Mouse (Mus musculus): ENCODE results near the gene Arid5b. TPM values are rescaled to one million over a fixed set of nuclear protein-coding genes. Genes with fewer than 3 reads are reported as not detected.

The Arid5b gene
- polyA plus RNA-seq, 1 experiment from 2014 or later: 42.9 TPM

DNA sequence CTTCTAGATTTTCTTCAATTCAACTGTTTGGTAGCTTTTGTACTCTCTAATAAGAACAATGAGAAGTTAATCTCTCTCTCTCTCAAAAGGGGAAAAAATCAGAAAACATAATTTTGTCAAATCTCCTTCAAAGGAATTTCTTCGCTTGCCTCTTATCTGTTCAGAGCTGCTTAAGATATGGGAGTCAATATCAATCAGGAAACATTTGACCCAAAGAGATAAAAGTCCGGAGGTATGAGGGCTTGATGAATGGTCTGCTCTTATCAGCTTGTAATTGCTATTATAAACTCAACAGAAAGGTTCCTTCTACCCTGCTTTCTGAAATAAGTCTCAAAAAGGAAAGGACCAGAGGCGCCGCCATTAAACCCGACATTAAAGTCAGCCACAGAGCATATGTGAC lies 120.0 kb downstream of the Arid5b start:
- Histone ChIP-seq H3K9me3 (ENCODE audit: control insufficient read depth, low read length) (no peaks in the 10 kb centered on the region), H3K4me3 (ENCODE audit: low read length) (no peak overlapping the region), H3K9ac (ENCODE audit: low read depth, low read length) (no peak overlapping the region), H3K36me3 (ENCODE audit: control insufficient read depth, insufficient read depth, low read length) (no peaks in the 10 kb centered on the region; the same call in 1 of the 2 replicates), H3K4me2 (replicated peaks; ENCODE audit: low read depth, low read length) (no peak overlapping the region), H3K27ac (ENCODE audit: low read depth, low read length) (no peak overlapping the region), H3K27me3 (ENCODE audit: control insufficient read depth, insufficient read depth, low read length) (no peaks in the 10 kb centered on the region), H3K4me1 (ENCODE audit: control insufficient read depth, insufficient read depth, low read length) (peaks cover 6% of the 10 kb centered on the region; the same call in 1 of the 2 replicates)
- whole genome bisulfite sequencing: 72% methylated on average over 5 of the region's 5 CpGs
- ATAC-seq (ENCODE audit: low FRiP score, low TSS enrichment): no peak

DNA sequence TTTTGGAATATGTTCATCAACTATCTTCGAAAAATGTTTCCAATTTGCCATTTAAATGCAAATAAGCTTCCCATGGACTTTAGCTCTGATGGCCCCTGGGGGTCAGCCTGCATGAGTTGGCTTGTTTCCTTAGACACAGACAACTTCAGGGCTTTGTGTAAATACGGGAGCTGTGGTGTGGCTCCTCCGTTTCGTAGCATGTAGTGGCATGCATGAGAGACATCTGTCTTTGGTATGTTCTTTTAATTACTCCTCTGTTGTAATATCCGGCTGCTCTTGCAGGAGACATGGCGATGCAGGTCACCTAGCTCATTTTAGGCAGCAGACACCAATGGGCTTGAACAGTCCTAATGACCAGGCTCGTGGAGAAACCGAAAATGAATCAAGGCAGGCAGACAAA lies 121.0 kb downstream of the Arid5b start:
- no peak for ATAC-seq (ENCODE audit: low FRiP score, low TSS enrichment)
- Histone ChIP-seq H3K4me1 (ENCODE audit: control insufficient read depth, insufficient read depth, low read length) (peaks cover 6% of the 10 kb centered on the region; the same call in 1 of the 2 replicates), H3K27me3 (ENCODE audit: control insufficient read depth, insufficient read depth, low read length) (no peaks in the 10 kb centered on the region), H3K9ac (ENCODE audit: low read depth, low read length) (no peak overlapping the region), H3K36me3 (ENCODE audit: control insufficient read depth, insufficient read depth, low read length) (no peaks in the 10 kb centered on the region; the same call in 1 of the 2 replicates), H3K4me2 (replicated peaks; ENCODE audit: low read depth, low read length) (no peak overlapping the region), H3K9me3 (ENCODE audit: control insufficient read depth, low read length) (no peaks in the 10 kb centered on the region; the same call in 1 of the 2 replicates), H3K27ac (ENCODE audit: low read depth, low read length) (no peak overlapping the region), H3K4me3 (ENCODE audit: low read length) (no peak overlapping the region)
- 78% methylated on average over 8 of the region's 8 CpGs for WGBS

DNA sequence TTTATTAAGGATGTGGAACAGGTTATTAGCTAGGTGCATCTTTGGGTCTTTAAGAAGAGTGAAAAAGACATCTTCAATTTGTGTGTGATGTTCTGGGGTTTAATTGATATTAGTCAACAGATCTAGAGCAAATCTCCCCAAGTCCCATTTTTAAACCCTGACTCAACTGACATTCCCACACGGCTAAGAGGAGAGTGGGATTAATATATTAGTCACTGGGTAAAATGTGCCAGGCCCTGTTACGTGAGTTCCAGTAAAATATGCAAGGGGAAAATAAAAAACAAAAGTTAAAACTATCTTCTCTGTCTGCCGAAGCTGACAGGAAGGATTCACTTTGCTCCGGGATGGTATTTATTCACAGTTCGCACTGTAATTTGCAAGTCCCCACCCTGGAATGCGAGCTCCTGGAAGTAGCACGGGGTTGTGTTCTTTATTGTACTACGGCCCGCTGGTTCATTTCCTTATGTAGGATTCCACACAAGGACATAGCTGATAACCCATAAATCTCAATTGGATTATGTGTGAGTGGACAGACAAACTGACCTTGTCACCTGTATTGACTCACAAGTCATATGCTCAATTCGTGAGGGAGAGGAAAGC lies 121.8 kb downstream of the Arid5b start:
- Histone ChIP-seq H3K4me1 (ENCODE audit: control insufficient read depth, insufficient read depth, low read length) (peaks cover 6% of the 10 kb centered on the region; the same call in 1 of the 2 replicates), H3K27ac (ENCODE audit: low read depth, low read length) (no peak overlapping the region), H3K27me3 (ENCODE audit: control insufficient read depth, insufficient read depth, low read length) (no peaks in the 10 kb centered on the region), H3K9ac (ENCODE audit: low read depth, low read length) (no peak overlapping the region), H3K36me3 (ENCODE audit: control insufficient read depth, insufficient read depth, low read length) (no peaks in the 10 kb centered on the region; the same call in 1 of the 2 replicates), H3K9me3 (ENCODE audit: control insufficient read depth, low read length) (peaks cover 7% of the 10 kb centered on the region), H3K4me2 (replicated peaks; ENCODE audit: low read depth, low read length) (no peak overlapping the region), H3K4me3 (ENCODE audit: low read length) (no peak overlapping the region)
- 55% methylated on average over 10 of the region's 10 CpGs for WGBS
- no peak for ATAC-seq (ENCODE audit: low FRiP score, low TSS enrichment)

DNA sequence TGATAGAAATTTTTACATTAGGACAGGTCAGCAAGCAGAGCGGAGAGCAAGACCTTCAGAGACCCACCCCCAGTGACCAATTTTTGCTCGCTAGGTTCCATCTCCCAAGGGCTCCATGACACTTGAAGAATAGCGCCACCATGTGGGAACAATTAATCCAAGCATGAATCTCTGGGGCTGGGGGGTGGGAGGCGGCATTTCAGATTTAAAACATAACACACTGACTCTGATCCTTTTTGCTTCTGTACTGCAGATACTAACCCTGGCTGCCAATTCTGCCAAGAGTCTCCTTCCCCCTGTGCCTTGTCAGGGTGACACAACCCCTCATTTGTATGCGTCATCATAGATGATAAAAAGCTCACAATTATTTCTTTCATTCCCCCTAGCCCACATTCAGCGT lies 122.4 kb downstream of the Arid5b start:
- 86% methylated on average over 6 of the region's 6 CpGs for WGBS
- Histone ChIP-seq H3K36me3 (ENCODE audit: control insufficient read depth, insufficient read depth, low read length) (no peaks in the 10 kb centered on the region; the same call in 1 of the 2 replicates), H3K9me3 (ENCODE audit: control insufficient read depth, low read length) (peaks cover 10% of the 10 kb centered on the region), H3K4me2 (replicated peaks; ENCODE audit: low read depth, low read length) (no peak overlapping the region), H3K27ac (ENCODE audit: low read depth, low read length) (no peak overlapping the region), H3K27me3 (ENCODE audit: control insufficient read depth, insufficient read depth, low read length) (no peaks in the 10 kb centered on the region), H3K9ac (ENCODE audit: low read depth, low read length) (no peak overlapping the region), H3K4me3 (ENCODE audit: low read length) (no peak overlapping the region), H3K4me1 (ENCODE audit: control insufficient read depth, insufficient read depth, low read length) (peaks cover 6% of the 10 kb centered on the region; the same call in 1 of the 2 replicates)
- ATAC-seq (ENCODE audit: low FRiP score, low TSS enrichment): no peak

DNA sequence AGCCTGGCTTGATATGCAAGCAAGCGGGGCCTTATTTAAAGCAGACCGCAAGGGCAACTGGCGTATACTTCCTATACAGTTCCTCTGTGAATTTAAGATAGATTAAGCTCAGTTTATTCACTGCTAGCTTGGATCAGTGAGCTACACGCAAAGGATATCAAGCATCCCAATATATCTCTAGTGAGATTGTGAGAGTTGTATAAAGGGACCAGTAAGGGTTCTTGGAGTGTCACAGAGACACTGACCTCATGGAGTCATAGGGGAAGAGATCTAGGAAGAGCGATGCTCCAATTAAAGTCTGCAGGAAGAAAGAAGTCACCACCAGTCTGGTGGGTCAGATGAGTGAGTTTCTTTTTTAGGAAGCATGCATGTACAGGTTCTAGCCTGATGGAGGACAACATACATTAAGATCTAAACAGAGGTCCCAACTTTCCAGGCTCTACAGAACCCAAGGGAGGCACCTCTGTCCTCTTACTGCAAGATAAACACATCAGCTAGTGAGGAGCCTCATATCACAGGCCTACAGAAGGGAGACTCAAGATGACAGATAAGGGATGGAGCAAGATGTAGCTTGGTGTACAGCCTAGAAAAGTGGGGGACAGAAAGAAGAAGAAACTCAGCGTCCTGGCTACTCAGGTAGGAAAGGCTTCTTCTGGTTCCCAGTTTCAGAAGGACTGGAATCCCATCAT lies 123.0 kb downstream of the Arid5b start:
- Histone ChIP-seq H3K9ac (ENCODE audit: low read depth, low read length) (no peak overlapping the region), H3K27ac (ENCODE audit: low read depth, low read length) (no peak overlapping the region), H3K4me1 (ENCODE audit: control insufficient read depth, insufficient read depth, low read length) (peaks cover 6% of the 10 kb centered on the region; the same call in 1 of the 2 replicates), H3K4me2 (replicated peaks; ENCODE audit: low read depth, low read length) (no peak overlapping the region), H3K4me3 (ENCODE audit: low read length) (no peak overlapping the region), H3K27me3 (ENCODE audit: control insufficient read depth, insufficient read depth, low read length) (no peaks in the 10 kb centered on the region), H3K9me3 (ENCODE audit: control insufficient read depth, low read length) (peaks cover 10% of the 10 kb centered on the region), H3K36me3 (ENCODE audit: control insufficient read depth, insufficient read depth, low read length) (no peaks in the 10 kb centered on the region; the same call in 1 of the 2 replicates)
- no peak for ATAC-seq (ENCODE audit: low FRiP score, low TSS enrichment)
- 92% methylated on average over 6 of the region's 6 CpGs for WGBS

DNA sequence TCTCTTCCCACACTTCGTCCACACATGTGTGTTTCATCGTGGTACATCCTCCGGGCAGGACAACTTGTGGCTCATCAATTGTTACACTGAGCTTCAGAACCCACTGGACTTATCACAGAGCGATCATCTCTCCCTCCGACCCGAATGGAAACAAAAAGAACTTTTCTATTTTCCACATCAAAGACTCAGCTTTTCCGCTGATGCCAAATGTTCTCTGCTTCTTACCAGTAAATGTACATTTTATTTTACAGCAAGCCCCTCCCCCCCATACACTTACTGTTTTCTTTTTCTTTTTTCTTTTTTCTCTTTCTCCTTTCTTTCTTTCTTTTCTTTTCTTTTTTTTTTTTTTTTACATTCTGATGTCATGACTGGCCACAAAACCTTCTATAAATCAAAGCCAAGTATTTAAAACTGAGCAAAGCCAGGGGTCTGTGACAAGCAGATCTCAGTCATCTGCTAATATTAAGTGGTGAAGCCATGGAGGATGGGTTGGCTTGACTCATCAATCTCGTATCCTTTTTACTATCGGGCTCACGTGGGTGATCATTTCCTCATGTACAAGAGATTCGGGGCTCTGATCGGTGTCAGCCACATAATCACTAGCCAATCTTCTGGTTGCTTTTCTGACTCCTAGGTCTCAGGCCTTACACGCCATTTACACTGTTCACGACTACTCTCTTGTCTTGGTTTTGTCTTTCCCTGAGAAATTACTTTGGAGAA lies 124.3 kb downstream of the Arid5b start:
- Histone ChIP-seq H3K4me3 (ENCODE audit: low read length) (no peak overlapping the region), H3K27me3 (ENCODE audit: control insufficient read depth, insufficient read depth, low read length) (no peaks in the 10 kb centered on the region), H3K4me1 (ENCODE audit: control insufficient read depth, insufficient read depth, low read length) (peaks cover 6% of the 10 kb centered on the region; the same call in 1 of the 2 replicates), H3K9me3 (ENCODE audit: control insufficient read depth, low read length) (peaks cover 10% of the 10 kb centered on the region), H3K9ac (ENCODE audit: low read depth, low read length) (no peak overlapping the region), H3K27ac (ENCODE audit: low read depth, low read length) (no peak overlapping the region), H3K4me2 (replicated peaks; ENCODE audit: low read depth, low read length) (no peak overlapping the region), H3K36me3 (ENCODE audit: control insufficient read depth, insufficient read depth, low read length) (no peaks in the 10 kb centered on the region; the same call in 1 of the 2 replicates)
- 85% methylated on average over 14 of the region's 14 CpGs for WGBS
- no peak for ATAC-seq (ENCODE audit: low FRiP score, low TSS enrichment)

DNA sequence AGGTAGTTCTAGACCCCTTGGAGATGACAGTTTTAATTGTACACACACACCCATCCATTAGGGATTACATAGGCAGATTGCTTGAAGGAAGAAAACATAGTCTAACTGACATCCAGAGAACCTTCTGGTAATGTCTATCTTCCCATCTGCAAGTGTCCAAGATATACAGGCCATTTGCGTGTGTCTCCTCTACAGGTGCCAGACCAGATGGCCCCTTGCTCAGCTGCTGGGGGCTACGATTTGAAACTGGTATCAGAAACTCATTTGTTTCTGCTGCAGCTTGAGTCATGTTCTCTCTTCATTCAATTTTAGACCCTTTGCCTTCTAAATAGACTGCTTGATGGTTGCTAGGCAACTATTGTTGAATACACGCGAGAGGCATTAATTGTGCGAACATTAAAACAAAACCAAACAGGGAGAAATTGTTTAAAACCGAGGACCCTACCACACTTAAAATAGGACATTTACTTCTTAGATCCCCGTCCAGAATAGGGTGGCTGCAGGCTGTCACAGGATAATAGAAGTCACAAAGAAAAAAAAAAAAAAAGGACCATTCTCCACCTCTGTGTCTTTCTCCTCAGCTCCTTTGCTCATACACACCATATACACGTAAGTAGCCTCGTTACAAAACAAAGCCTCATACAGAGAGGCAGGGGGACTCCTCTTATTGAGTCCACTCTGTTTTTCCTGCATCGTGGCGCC lies 125.0 kb downstream of the Arid5b start:
- H3K9me3 ChIP-seq (ENCODE audit: control insufficient read depth, low read length): peaks cover 10% of the 10 kb centered on the region
- ATAC-seq (ENCODE audit: low FRiP score, low TSS enrichment): no peak
- H3K9ac ChIP-seq (ENCODE audit: low read depth, low read length): no peak overlapping the region
- no peak overlapping the region for H3K4me3 ChIP-seq (ENCODE audit: low read length)
- H3K27ac ChIP-seq (ENCODE audit: low read depth, low read length): no peak overlapping the region
- H3K27me3 ChIP-seq (ENCODE audit: control insufficient read depth, insufficient read depth, low read length): no peaks in the 10 kb centered on the region
- 84% methylated on average over 11 of the region's 11 CpGs for WGBS
- no peaks in the 10 kb centered on the region; the same call in 1 of the 2 replicates for H3K36me3 ChIP-seq (ENCODE audit: control insufficient read depth, insufficient read depth, low read length)
- H3K4me1 ChIP-seq (ENCODE audit: control insufficient read depth, insufficient read depth, low read length): peaks cover 9% of the 10 kb centered on the region
- H3K4me2 ChIP-seq (replicated peaks; ENCODE audit: low read depth, low read length): no peak overlapping the region

DNA sequence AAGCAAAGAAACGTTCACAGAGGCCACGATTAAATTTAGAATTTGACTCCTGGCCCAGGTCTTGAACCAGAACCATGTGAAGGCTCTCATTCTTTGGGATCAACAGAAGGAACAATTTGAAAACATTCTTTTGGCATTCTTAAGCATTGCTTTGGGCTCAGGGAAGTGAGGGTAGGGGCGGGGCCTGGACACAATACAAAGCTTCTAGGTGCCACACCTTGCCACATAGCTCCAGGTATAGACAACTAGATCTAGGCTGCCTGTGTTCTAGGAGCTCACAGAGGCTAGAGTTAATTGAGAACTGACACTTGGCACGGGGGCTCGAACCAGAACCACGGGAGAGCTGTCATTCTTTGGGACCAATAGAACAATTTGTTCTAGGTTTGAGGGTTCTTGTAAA lies 130.0 kb downstream of the Arid5b start:
- WGBS: 75% methylated on average over 6 of the region's 6 CpGs
- H3K4me3 ChIP-seq (ENCODE audit: low read length): no peak overlapping the region

More for the DNA sequence above, 130.0 kb downstream of the Arid5b start:
- H3K36me3 ChIP-seq (ENCODE audit: control insufficient read depth, insufficient read depth, low read length): no peaks in the 10 kb centered on the region; the same call in 1 of the 2 replicates
- H3K4me1 ChIP-seq (ENCODE audit: control insufficient read depth, insufficient read depth, low read length): peaks cover 16% of the 10 kb centered on the region
- peaks cover 10% of the 10 kb centered on the region for H3K9me3 ChIP-seq (ENCODE audit: control insufficient read depth, low read length)
- ATAC-seq (ENCODE audit: low FRiP score, low TSS enrichment): no peak
- H3K27me3 ChIP-seq (ENCODE audit: control insufficient read depth, insufficient read depth, low read length): no peaks in the 10 kb centered on the region
- peak overlapping the region; percentile 62; the same call in 1 of the 2 replicates for H3K27ac ChIP-seq (ENCODE audit: low read depth, low read length)
- no peak overlapping the region for H3K9ac ChIP-seq (ENCODE audit: low read depth, low read length)
- H3K4me2 ChIP-seq (replicated peaks; ENCODE audit: low read depth, low read length): no peak overlapping the region

Data from kidney, embryonic 14.5 days (tissue).